Mouse (Mus musculus): ENCODE measurements around the gene Ly6g5b.

DNA sequence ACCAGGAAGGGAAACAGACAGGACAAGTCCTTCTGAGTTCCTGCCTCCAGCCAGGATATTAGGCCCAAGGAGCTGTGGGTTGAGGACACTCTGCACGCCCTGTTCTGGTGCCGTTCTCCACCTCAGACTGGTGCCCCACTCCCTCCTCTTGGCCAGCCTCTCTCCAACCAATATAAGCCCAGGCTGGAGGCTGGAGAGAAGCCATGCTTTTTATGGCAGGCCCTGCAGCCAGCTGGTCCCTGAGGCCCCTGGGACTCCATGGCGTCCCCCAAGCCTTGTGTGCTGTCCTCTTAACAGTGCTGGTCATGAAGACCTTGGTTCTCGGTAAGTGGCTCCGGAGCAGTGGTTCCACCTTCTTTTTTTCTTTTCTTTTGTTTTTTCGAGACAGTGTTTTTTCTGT is 7.1 kb downstream of the Ly6g5b start, which contains the start of gene Ly6g5c:
- TF ChIP-seq CTCF (IDR thresholded peaks at IDR 0.05; ENCODE audit: control insufficient read depth, insufficient read depth, insufficient replicate concordance, low read depth, low read length), result no peak
- no peak for TF ChIP-seq POLR2A (IDR thresholded peaks at IDR 0.05; ENCODE audit: control insufficient read depth, low read depth, low read length)
